Mouse (Mus musculus) midbrain, embryonic 16.5 days (tissue): ENCODE data around the gene P2rx4. TPM values are rescaled to one million over a fixed set of nuclear protein-coding genes. Genes with fewer than 3 reads are reported as not detected.

Experiments used
- ATAC-seq: fragments of 200-750 bp; cut with Nextera tagmentation; 2 replicates; pipeline ENCODE4 v1.8.0; 2017; ENCODE audit warnings: moderate TSS enrichment
- H3K27ac ChIP-seq: fragments of 300-500 bp; sonication (generic); 2 replicates; pipeline ENCODE4 v1.5.1; 2014; ENCODE audit warnings: mild to moderate bottlenecking, low read length, mixed read lengths
- H3K27me3 ChIP-seq: fragments of 300-500 bp; sonication (generic); 2 replicates; pipeline ENCODE4 v1.6.1; 2014; ENCODE audit warnings: low read depth, low read length, mixed read lengths; ENCODE audit not compliant: control insufficient read depth, insufficient read depth
- H3K36me3 ChIP-seq: fragments of 300-500 bp; sonication (generic); 2 replicates; pipeline ENCODE4 v1.6.1; 2014; ENCODE audit warnings: mild to moderate bottlenecking, low read length, moderate library complexity, mixed read lengths; ENCODE audit not compliant: control insufficient read depth, insufficient read depth
- H3K4me1 ChIP-seq: fragments of 300-500 bp; sonication (generic); 2 replicates; pipeline ENCODE4 v1.6.1; 2014; ENCODE audit warnings: mild to moderate bottlenecking, low read length, mixed read lengths; ENCODE audit not compliant: control insufficient read depth, insufficient read depth
- H3K4me2 ChIP-seq: fragments of 300-500 bp; sonication (generic); 2 replicates; pipeline ENCODE4 v1.6.1; 2014; ENCODE audit warnings: mild to moderate bottlenecking, low read length, mixed read lengths
- H3K4me3 ChIP-seq: fragments of 300-500 bp; sonication (generic); 2 replicates; pipeline ENCODE4 v1.5.1; 2014; ENCODE audit warnings: low read depth, mild to moderate bottlenecking, low read length, moderate library complexity, mixed read lengths
- H3K9ac ChIP-seq: fragments of 300-500 bp; sonication (generic); 2 replicates; pipeline ENCODE4 v1.6.1; 2014; ENCODE audit warnings: low read depth, low read length, mixed read lengths
- H3K9me3 ChIP-seq: fragments of 300-500 bp; sonication (generic); replicated peaks from 2 replicates; pipeline ENCODE4 v1.6.1; 2014; ENCODE audit warnings: mild to moderate bottlenecking, low read length, mixed read lengths; ENCODE audit not compliant: control insufficient read depth, poor library complexity, severe bottlenecking
- WGBS: fragments of 180-500 bp; shearing (Covaris S2); extraction: QIAGEN DNeasy Blood & Tissue Kit; methylation state at CpG from one replicate; pipeline ENCODE4 v1.1.7; 2014; 5-methylcytosine and 5-hydroxymethylcytosine counted together
- microRNA-seq: library from miRNA; unstranded; fragments of <30 nt; microRNA quantifications from one replicate; pipeline ENCODE4, GENCODE M21; 2017
- polyA plus RNA-seq: library from polyadenylated mRNA; unstranded; fragments of >200 nt; fragmentation: Nextera tagmentation; extraction: Ambion mirVana; gene quantifications from 2 replicates; pipeline ENCODE4 v1.2.1, GENCODE M21; 2015

Gene P2rx4
- polyA plus RNA-seq, 1 experiment from 2014 or later = 15.3 TPM

DNA sequence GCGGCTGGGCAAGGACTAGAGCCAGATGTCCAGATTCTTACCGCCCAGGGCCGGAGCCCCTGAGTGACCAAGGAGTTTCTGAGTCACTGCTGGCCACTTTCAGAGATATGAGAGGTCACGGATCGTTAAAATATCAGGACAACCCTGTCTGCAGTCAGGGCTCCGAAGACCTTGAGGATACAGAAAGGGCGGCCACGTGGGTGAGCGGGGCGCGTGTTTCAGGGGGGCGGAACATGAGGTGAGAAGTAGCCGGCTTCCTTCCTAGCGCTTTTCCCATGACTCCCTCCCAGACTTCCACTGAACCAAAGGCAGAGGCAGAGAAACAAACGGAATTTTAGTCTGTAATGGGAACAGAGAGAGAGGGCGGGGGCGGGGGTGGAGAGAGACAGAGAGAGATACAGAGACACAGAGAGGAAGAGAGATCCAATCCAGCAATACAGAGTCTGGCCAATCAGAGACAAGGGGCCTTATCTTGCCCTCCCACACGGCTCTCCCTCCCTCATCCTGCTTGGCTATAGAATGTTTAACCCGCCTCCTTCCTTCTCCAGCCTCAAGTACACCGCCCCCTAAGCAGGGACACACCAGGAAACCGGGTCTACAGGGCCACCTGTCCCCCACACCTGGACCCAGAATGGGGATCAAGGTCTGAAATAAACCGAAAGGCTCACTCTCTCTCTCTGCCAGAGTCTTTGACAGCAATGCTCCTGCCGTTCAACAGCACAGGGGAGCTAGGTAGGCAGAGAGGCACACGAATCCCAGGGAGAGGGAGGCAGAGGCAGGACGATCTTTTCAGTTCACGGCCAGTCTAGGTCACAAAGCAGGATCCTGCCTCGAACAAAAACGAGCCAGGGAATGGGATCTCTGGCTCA lies 67.6 kb downstream of the P2rx4 start:
- Histone ChIP-seq H3K27ac (no peak overlapping the region), H3K27me3 (no peaks in the 10 kb centered on the region), H3K4me2 (no peak overlapping the region), H3K36me3 (no peaks in the 10 kb centered on the region), H3K9ac (no peak overlapping the region), H3K4me1 (peaks cover 10% of the 10 kb centered on the region; the same call in 1 of the 2 replicates), H3K9me3 (no peaks in the 10 kb centered on the region), H3K4me3 (no peak overlapping the region)
- 79% methylated on average over 28 of the region's 28 CpGs for WGBS
- no peak for ATAC-seq

DNA sequence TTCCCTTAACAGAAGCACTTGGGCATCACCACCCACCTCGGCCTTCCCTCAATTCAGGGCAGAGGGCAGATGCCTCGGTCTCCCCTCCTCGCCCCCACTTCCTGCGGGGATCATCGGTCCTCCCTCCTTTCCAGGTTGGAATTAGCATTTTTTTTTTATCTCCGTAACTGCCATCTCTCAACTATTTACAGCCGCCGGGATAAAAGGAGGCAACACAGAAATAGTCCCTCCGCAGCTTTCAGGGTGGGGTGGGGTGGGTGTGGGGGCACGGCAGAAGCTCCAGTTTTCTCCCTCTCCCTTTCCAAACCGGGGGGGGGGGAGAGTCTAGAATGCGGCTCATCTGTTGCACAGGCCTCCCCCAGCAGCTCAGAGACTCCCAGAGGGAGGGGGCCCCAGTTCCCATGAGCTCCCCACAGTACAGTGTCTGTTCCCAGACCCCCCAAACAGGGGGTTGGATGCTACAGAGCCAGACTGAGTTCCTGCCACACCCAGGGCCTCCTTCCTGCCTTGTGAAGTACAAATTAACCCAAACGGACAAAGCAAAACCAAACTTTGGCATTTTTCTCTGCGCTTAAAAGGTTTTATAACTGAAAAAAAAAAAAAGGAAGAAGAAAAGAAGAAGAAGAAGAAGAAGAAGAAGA lies 68.4 kb downstream of the P2rx4 start:
- WGBS = 84% methylated on average over 14 of the region's 14 CpGs
- Histone ChIP-seq H3K36me3 (no peaks in the 10 kb centered on the region), H3K9ac (no peak overlapping the region)

DNA sequence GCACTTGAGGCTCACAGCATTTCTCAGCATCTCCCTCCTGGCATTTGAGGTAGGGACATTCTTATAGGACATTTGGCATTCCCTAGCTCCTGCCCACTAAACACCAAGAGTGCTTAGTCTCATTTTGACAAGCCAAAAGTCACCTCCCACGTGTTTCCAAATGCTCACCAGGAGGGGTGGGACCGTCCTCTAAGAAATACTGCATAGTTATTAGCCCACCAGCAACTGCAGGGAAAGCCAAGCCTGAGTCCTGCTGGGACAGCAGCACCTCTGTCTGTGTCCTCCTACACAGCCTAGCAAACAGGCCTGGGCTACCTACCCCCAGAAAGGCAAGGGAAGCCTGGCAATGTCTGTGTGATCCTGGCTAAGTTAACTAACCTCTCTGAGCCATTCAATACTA lies 70.0 kb downstream of the P2rx4 start:
- Histone ChIP-seq H3K27me3 (no peaks in the 10 kb centered on the region), H3K36me3 (no peaks in the 10 kb centered on the region), H3K27ac (no peak overlapping the region), H3K4me3 (no peak overlapping the region), H3K9ac (no peak overlapping the region), H3K4me1 (peaks cover 10% of the 10 kb centered on the region; the same call in 1 of the 2 replicates), H3K4me2 (peak overlapping the region; percentile 1; the same call in 1 of the 2 replicates), H3K9me3 (no peaks in the 10 kb centered on the region)
- ATAC-seq = no peak
- WGBS = 44% methylated on average over 2 of the region's 2 CpGs

More for the DNA sequence above, 68.4 kb downstream of the P2rx4 start:
- no peaks in the 10 kb centered on the region for H3K27me3 ChIP-seq
- no peak for ATAC-seq
- no peak overlapping the region for H3K27ac ChIP-seq
- no peak overlapping the region for H3K4me2 ChIP-seq
- no peaks in the 10 kb centered on the region for H3K9me3 ChIP-seq
- H3K4me1 ChIP-seq = peaks cover 10% of the 10 kb centered on the region; the same call in 1 of the 2 replicates
- no peak overlapping the region for H3K4me3 ChIP-seq

DNA sequence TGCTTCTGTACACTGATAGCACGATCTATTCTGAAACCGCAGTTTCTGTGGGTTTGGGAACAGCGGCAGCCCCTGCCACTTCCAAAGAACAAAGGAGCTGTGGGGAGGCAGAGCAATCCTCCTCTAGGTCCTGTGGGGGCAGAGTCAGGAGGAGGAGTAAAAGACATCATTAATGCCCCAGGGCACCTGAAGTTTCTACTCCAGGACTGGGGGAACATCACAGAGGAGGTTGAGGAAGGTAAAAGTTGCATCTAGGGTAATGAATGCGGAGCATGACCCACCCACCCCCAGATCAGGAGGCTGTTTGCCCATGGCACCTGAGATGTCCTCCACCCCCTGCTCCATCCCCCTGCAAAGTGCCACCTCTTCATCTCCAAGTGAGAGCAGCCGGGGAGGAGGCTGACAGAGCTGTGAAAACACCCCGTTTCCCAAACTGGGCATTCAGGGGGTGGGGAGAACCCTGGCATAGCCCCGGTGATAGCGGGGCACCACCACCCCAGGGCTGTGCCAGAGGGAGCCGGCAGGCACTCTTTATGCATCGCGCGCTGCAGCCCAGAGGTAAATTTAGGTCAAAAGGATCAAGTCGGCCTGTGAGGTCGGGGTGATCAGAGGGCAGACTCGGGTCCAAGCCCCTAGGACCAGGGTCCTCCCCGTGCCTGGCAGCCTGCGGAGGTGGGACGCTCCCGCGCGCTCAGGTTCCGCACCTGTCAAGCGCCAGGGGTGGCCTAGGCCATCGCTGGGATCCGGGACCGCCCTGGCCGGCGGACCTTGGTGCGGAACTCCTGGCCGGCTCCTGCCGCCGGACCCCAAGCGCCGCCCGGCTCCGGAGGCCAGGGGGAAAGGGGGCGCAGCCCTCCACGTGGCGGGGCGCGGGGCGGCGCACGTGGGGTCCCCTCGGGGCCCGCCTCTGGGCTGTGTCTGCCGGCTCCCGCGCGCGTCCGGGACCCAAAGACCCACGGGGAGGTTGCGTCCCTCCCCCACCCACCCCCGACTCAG lies 71.2 kb downstream of the P2rx4 start:
- Histone ChIP-seq H3K27ac (peak overlapping the region; percentile 72), H3K4me3 (peak overlapping the region; percentile 78), H3K4me2 (peak overlapping the region; percentile 71), H3K36me3 (no peaks in the 10 kb centered on the region), H3K4me1 (peaks cover 10% of the 10 kb centered on the region; the same call in 1 of the 2 replicates), H3K9me3 (no peaks in the 10 kb centered on the region), H3K27me3 (no peaks in the 10 kb centered on the region), H3K9ac (peak overlapping the region; percentile 89)
- ATAC-seq = peak; percentile 65
- 1% methylated on average over 51 of the region's 55 CpGs for WGBS

Small RNA genes lying within 50 kb of the gene (microRNA-seq; reads per million reads assigned to microRNA genes)
- not detected for gene Mir8115

Other genes starting within 250 kb of the P2rx4 start
- gene Atp2a2, start 205.3 kb upstream of the P2rx4 start, polyA plus RNA-seq = 44.4 and 45.6 TPM in 2 replicates
- gene Ift81, start 93.0 kb upstream of the P2rx4 start, polyA plus RNA-seq = 71.6 and 86.7 TPM in 2 replicates
- 1.8 and 2.5 TPM in 2 replicates for gene P2rx7, start 63.6 kb upstream of the P2rx4 start, polyA plus RNA-seq
- 63.4 and 69.5 TPM in 2 replicates for gene Camkk2, start 71.9 kb downstream of the P2rx4 start, polyA plus RNA-seq
- 520 and 546 TPM in 2 replicates for gene Anapc5, start 113.8 kb downstream of the P2rx4 start, polyA plus RNA-seq
- 48.3 and 50.7 TPM in 2 replicates for gene Rnf34, start 142.5 kb downstream of the P2rx4 start, polyA plus RNA-seq